Mouse (Mus musculus) MEL (cell line): ENCODE measurements at regions not wholly inside any gene's neighbourhood (a gene's known extent, or its start where the extent isn't known, plus 50 kb on each side); places are given as distances from the start of the nearest gene placed in this dataset.

Experiments
- CTCF ChIP-seq, 3 experiments: IDR thresholded peaks in 2 of 3; conservative IDR thresholded peaks in 1 of 3; 2 replicates each; pipeline ENCODE4 v1.5.1; 2011 to 2012; ENCODE audit warnings: low read length in 3 of 3, low read depth in 2 of 3, mild to moderate bottlenecking in 2 of 3, improper control_type of control experiment in 1 of 3, inconsistent platforms in 1 of 3, mixed read lengths in 1 of 3, moderate library complexity in 1 of 3; ENCODE audit not compliant: control insufficient read depth in 1 of 3, insufficient read depth in 1 of 3, poor library complexity in 1 of 3, severe bottlenecking in 1 of 3
- EP300 ChIP-seq, 2 experiments: IDR thresholded peaks; 2 replicates each; pipeline ENCODE4 v1.6.1; 2011; ENCODE audit warnings: improper control_type of control experiment in 2 of 2, low read length in 2 of 2, low read depth in 1 of 2, mild to moderate bottlenecking in 1 of 2
- HCFC1 ChIP-seq: IDR thresholded peaks from 2 replicates; pipeline ENCODE4 v1.6.1; 2012; ENCODE audit warnings: low read depth, mild to moderate bottlenecking, inconsistent platforms, low read length, improper control_type of control experiment, moderate library complexity

DNA sequence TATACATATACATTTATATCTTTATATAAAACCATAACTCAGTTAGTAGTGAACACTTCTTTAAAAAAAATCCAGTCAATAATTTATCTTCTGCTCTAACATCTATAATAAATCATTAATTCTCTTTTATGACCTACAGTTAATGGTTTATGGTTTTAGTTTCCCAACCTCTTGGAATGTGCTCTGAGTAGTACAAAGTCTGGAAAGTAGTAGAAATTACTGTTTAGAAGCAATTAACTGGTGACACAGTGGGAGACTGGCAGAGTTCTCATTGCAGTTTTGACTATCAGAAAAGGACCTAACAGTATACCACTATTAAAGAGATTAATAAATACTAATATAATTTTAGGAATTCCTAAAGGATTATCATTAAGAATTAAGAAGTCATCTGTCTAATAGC, 508.3 kb downstream of the Tusc1 start:
- TF ChIP-seq CTCF (IDR thresholded peaks at IDR 0.05 in 2 of 3, conservative IDR thresholded peaks at IDR 0.05 in 1 of 3; ENCODE audit: control insufficient read depth in 1 of 3, insufficient read depth in 1 of 3, low read depth in 2 of 3, low read length in 3 of 3, poor library complexity in 1 of 3, severe bottlenecking in 1 of 3) (no peak), HCFC1 (no peak), EP300 (IDR thresholded peaks at IDR 0.05; ENCODE audit: low read depth in 1 of 2, low read length in 2 of 2) (no peak)
